Mouse (Mus musculus) fibroblast of lung, adult 2 months (primary cell): Measurements from ENCODE around the gene Ccdc142.

Source experiments
- DNase-seq: peaks from one replicate; pipeline ENCODE4 v3.0.0-alpha.2; 2011; ENCODE audit warnings: low read depth

Gene Ccdc142

DNA sequence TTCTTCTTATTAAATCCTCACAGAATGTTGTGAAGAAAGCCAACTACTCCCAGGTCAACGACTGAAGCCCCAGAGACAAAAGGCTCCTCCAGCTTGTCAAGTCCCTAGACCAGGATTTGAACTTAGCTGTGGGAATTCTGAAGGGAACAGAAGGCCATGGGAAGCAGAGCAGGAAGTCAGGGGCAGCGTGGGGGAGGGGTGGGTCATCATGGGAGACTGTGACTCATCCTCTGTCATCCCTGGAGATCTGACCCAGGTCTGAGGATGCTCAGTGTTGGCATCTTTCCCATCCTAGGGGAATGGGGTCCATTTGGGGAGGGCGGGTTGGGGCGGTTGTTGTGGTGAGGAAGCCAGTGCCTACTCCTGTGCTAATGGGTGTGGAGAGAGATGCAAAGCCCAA lies 40.2 kb downstream of the Ccdc142 start:
- DNase-seq: no peak

DNA sequence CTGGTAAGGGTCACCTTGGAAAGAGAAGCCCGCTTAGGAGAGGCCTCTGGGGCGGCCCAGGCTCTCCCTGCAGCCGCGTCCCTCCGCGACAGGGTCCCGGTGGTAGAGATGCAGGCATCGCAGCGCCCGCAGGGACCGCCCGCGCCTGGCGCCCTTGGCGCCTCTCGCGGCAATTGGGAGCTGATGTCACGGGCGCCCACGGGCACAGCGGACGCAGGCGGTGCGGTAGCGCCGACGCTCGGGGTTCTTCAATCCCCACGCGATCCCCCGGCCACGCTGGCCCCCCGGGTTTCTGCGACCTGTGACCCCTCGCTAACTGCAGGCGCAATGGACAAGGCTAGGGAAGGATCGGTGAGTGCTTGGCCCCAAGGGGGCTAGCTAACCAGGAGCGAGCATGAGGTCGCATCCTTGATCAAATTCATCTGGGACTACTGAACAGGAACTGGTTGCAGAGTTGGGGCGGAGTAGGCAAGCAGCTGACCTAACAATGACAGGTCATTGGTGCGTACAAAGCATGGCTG lies 40.9 kb downstream of the Ccdc142 start:
- DNase-seq: no peak

DNA sequence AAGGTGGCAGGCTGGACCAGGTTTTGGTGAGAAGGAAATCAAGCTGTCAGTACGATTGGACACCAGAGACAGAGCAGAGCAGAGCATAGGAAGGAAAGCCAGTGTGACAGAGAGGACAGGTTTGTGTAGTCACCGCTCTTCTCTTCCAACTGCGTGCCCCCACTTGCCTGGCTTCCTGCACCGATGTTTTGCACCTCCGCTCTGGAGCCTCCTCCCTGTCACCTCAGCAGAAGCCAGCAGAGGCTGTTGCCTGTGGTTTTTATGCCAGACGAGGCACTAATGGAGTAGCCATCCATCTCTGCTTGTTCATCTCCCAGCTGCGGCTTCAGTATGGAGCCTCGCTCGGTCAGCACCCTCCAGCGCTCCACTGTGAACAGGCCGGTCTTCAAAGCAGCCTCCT lies 41.5 kb downstream of the Ccdc142 start:
- no peak for DNase-seq

DNA sequence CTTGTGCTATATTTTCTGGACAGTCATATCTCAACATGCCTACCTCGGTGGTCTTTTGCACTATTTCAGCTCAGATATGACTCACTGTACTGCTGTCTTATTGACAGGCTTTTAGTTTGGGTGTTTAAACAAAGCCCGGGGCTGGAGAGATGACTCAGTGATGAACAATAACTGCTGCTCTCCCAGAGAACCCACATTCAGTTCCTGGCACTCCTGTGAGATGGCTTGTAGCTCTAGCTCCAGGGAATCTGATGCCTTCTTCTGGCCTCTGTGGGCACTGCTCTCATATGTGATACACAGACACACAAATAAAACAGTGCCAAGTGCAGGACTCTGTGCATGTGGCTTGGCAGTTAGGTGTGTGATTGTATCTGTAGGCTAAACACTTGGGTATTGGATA lies 43.8 kb downstream of the Ccdc142 start:
- no peak for DNase-seq

DNA sequence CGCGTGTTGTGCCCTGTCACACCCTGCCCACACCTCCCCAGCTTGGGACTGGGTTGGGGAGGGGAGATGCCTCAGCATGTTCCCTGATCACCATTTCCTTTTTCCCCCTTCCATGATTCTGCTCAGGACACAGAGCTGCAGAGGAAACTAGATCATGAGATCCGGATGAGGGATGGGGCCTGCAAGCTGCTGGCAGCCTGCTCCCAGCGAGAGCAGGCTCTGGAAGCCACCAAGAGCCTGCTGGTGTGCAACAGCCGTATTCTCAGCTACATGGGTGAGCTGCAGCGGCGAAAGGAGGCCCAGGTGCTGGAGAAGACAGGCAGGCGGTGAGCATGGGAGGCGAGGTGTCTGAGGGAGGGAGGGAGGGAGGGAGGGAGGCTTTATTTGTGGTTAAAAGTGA lies 44.4 kb downstream of the Ccdc142 start:
- no peak for DNase-seq

DNA sequence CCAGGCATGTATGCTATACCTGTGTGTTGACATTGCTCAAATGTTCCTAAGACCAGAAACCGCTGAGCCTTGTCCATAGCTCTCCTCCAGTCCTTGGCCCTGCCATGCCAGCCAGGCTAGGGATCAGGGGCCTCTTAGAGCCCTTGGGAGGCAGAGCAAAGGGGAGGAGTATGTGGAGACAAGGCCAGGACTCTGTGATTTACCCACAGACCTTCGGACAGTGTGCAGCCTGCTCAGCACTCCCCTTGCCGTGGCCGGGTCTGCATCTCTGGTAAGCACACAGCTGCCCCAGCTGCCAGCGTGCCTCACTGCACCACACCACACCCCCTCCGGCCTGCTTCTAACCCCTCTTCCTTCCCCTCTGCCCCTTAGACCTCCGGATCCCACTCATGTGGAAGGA lies 45.9 kb downstream of the Ccdc142 start:
- DNase-seq: no peak

DNA sequence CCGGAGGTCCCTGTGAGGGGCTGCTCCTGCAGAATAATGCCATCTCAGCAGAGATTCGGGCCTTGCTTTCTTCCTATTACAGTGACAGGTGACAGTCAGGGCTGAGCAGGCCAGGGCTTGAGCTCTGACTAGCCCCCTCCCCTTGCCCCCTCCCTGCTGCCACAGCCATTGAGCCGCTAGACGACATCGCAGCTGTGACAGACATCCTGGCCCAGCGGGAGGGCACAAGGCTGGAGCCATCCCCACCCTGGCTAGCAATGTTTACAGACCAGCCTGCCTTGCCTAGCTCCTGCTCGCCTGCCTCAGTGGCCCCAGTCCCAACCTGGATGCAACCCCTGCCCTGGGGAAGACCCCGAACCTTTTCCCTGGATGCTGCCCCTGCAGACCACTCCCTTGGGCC lies 50.3 kb downstream of the Ccdc142 start:
- DNase-seq: no peak

DNA sequence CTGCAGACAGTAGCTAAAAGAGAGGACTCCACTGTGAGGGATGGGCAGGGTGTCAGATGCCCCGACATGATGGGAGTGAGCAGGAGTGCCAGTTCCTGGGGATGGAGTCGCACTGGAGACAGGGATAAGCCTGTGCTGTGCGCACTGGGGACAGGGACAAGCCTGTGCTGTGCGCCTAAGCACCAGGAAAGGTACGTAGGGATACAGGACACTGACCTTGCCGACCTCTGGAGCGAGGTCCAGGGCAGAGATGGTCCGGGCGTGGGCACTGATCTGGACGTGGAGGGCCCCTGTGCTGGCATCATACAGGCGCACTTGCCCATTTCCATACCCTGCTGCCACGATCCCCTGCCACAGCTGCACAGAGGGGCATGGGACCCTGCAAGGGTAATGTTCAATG lies 51.6 kb downstream of the Ccdc142 start:
- no peak for DNase-seq

DNA sequence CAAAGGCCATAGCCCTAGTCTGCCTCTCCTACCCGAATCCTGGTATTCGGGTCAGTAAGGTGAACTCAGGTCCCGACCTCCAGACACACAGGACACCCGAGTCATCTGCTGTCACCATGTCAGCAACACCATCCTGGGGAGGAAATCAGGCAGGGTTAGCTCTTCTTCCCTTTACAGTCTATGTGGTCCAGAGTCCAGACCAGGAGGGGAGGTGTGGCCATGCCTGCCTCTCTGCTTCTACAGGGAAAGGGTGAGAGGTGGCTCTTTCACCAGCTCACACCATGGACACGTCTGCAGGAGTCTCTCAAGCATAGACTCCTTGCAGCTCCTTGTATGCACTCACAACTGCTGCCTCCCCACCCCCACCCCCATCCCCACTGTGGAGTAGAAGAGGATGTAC lies 52.1 kb downstream of the Ccdc142 start:
- no peak for DNase-seq

DNA sequence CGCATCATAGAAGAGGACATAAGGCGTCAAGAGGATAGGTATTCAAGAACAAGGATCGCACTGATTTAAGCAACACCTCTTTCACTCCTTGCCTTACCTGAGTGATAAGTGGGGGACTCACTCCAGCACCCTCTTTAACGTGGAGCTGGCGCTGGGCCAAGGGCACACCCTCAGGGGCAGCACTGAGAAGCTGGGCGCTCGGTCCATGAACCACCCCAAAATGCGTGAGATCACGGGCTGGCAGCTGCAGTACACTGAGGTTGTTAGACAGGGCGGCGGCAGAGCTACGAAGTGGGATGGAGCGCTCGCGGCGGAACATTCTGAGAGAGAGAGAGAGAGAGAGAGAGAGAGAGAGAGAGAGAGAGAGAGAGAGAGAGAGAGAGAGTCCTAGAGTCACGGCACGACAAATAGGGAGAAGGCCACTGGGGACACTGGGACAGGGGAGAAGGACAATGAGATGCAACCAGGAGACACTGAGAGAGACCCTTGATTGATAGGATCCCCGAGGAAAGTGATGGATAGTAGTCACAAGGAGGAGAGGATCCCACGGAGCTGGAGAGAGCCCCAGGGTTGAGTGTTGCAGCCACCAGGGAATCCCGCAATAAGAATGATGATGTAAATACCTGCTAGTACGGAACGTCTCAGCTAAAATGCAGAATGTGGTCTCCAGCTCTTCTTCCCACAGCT lies 54.3 kb downstream of the Ccdc142 start:
- no peak for DNase-seq

DNA sequence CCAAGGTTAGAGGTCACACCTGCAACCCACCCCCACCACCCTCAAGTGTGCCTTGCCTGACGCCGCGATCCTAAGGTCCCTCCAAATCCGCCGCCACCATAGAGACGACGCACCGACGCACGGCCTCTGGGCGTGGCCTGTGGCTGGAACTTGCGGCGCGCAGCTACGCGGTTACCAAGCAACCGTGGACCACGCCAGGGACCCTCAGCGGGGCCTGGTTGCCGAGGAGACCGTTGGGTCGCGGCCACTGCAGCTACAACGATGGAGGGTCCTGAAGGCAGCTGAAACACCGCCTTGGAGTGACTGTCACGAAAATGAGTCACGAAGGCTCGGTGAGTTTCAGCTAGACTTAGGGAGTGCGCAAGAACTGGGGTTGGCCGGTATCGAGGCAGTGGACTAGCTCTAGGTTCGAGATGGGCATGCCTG lies 54.9 kb downstream of the Ccdc142 start, which contains the start of the genes Wdr54 and 1700003E16Rik:
Gene Wdr54, minus strand, starts transcription at position 139 of the 426 bp plus-strand sequence.
Gene 1700003E16Rik, plus strand, starts transcription at position 146 of the 426 bp plus-strand sequence.
- DNase-seq: no peak
